Mouse (Mus musculus): ENCODE measurements around the gene Fut2. TPM values are rescaled to one million over a fixed set of nuclear protein-coding genes. Genes with fewer than 3 reads are reported as not detected.

The Fut2 gene
- total and polyA plus RNA-seq, 2 experiments from 2014 or later, result 0.13 TPM; not detected in 1

- DNase-seq, result no peak
- WGBS, result 72% methylated on average over 23 of the region's 23 CpGs
These were observed 35.9 kb downstream of the Fut2 start for GRCm38 (mm10) chr7:45630064-45630907.

GRCm38 (mm10) chr7:45628364-45629294, 37.6 kb downstream of the Fut2 start:
- Histone ChIP-seq H3K4me3 (ENCODE audit: low read depth, low read length) (peak overlapping the region; percentile 42), H3K4me1 (ENCODE audit: insufficient read depth) (no peaks in the 10 kb centered on the region), H3K36me3 (ENCODE audit: insufficient read depth) (peaks cover 4% of the 10 kb centered on the region; the same call in 1 of the 2 replicates), H3K9me3 (ENCODE audit: low read length) (no peaks in the 10 kb centered on the region), H3K9ac (peak overlapping the region; percentile 74), H3K27me3 (ENCODE audit: insufficient read depth, low read length) (no peaks in the 10 kb centered on the region), H3K4me2 (ENCODE audit: low read depth) (peak overlapping the region; percentile 94), H3K27ac (ENCODE audit: low read depth, low read length) (peak overlapping the region; percentile 73)
- DNase-seq (peak; percentile 92), ATAC-seq (peak; percentile 93)
- WGBS, result 2% methylated on average over 100 of the region's 105 CpGs
- peak; percentile 83 for TF ChIP-seq CTCF (IDR thresholded peaks at IDR 0.05; ENCODE audit: low read depth)

More at GRCm38 (mm10) chr7:45630064-45630907, 35.9 kb downstream of the Fut2 start:
- no peak overlapping the region for H3K9ac ChIP-seq
- no peaks in the 10 kb centered on the region for H3K9me3 ChIP-seq (ENCODE audit: low read length)
- no peaks in the 10 kb centered on the region for H3K27me3 ChIP-seq (ENCODE audit: insufficient read depth, low read length)
- H3K27ac ChIP-seq (ENCODE audit: low read depth, low read length), result no peak overlapping the region
- no peak overlapping the region for H3K4me3 ChIP-seq (ENCODE audit: low read depth, low read length)
- no peak for ATAC-seq
- H3K36me3 ChIP-seq (ENCODE audit: insufficient read depth), result peaks cover 9% of the 10 kb centered on the region; the same call in 1 of the 2 replicates
- H3K4me2 ChIP-seq (ENCODE audit: low read depth), result no peak overlapping the region
- no peaks in the 10 kb centered on the region for H3K4me1 ChIP-seq (ENCODE audit: insufficient read depth)
- no peak for TF ChIP-seq CTCF (IDR thresholded peaks at IDR 0.05; ENCODE audit: low read depth)

DNA sequence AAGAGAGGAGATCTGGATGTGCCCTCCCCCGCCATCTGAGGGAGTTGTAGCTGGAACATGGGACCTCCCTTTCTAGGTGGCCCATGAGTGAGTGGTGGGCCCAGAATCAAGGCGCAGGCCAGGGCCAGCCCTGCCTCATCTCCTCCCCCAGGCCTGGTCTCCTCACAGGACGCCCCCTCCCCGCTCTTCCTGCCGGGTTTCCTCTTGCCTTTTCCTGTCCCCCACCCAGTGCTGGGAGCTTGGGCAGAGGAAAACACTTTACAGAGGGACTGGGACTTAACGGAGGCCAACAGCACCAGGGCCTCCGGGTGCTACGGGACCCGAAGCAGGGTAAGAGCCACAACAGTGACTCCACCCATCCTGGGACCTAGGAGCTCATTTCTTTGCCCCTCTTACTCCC, 38.9 kb downstream of the Fut2 start, which contains the start of gene Rasip1:
Rasip1 (plus strand) TSS at position 228 of the 400 bp plus-strand sequence.
- peak within 1 kb of the TSS; percentile 42 for H3K4me3 ChIP-seq (ENCODE audit: low read depth, low read length)
- no peaks in the 10 kb centered on the region for H3K36me3 ChIP-seq (ENCODE audit: insufficient read depth)
- peak within 1 kb of the TSS; percentile 74 for H3K9ac ChIP-seq
- ATAC-seq (no peak), DNase-seq (no peak)
- H3K9me3 ChIP-seq (ENCODE audit: low read length), result no peaks in the 10 kb centered on the region
- peak within 1 kb of the TSS; percentile 73 for H3K27ac ChIP-seq (ENCODE audit: low read depth, low read length)
- no peaks in the 10 kb centered on the region for H3K4me1 ChIP-seq (ENCODE audit: insufficient read depth)
- H3K27me3 ChIP-seq (ENCODE audit: insufficient read depth, low read length), result no peaks in the 10 kb centered on the region
- peak within 1 kb of the TSS; percentile 94 for H3K4me2 ChIP-seq (ENCODE audit: low read depth)
- WGBS, result 85% methylated on average over 9 of the region's 9 CpGs
- TF ChIP-seq CTCF (IDR thresholded peaks at IDR 0.05; ENCODE audit: low read depth), result no peak

DNA sequence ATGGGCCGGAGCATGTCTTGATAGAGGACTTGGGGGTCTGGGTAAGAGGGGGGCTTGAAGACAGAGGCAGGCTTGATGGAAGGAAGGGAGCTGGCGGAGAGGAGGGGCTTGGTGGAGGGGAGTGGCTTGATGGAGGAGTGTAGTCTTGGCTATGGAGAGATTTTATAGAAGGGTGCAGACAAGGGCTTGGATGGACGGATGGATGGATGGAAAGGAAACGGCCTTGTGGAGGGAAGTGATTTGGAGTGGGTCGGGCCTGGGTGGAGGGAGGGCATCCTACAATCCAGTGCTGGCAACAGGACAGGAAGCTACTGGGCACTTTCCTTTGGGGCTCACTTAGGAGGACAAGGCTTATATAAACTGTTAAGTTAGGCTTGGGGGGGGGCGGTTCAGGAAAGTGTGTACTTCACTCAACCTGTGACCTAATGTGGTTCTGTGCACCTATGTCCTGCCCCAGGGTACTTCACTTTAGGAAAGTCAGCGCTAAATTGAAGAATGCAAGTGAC, 39.6 kb downstream of the Fut2 start:
- Histone ChIP-seq H3K9ac (no peak overlapping the region), H3K36me3 (ENCODE audit: insufficient read depth) (no peaks in the 10 kb centered on the region), H3K4me1 (ENCODE audit: insufficient read depth) (no peaks in the 10 kb centered on the region), H3K9me3 (ENCODE audit: low read length) (no peaks in the 10 kb centered on the region), H3K27me3 (ENCODE audit: insufficient read depth, low read length) (no peaks in the 10 kb centered on the region), H3K27ac (ENCODE audit: low read depth, low read length) (no peak overlapping the region), H3K4me2 (ENCODE audit: low read depth) (no peak overlapping the region), H3K4me3 (ENCODE audit: low read depth, low read length) (no peak overlapping the region)
- 91% methylated on average over 7 of the region's 7 CpGs for WGBS
- DNase-seq (no peak), ATAC-seq (no peak)
- TF ChIP-seq CTCF (IDR thresholded peaks at IDR 0.05; ENCODE audit: low read depth), result no peak

DNA sequence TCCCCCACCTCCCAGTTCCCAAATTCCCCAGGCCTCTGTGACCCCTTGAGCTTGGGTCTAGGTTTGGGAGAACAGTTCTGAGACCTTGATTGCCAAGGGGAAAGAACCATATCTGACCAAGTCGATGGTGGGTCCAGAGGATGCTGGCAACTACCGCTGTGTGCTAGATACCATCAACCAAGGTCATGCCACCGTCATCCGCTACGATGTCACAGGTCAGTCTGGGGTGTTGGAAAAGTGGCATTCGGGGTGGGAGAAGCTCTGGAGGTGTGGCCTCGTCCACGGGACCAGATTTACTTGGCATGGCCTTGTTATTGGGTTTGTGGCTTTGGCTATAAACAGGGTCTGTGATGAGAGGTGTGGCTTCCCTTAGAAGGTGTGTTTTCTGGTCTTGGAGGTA, 40.7 kb downstream of the Fut2 start:
- no peak overlapping the region for H3K4me3 ChIP-seq (ENCODE audit: low read depth, low read length)
- WGBS, result 92% methylated on average over 8 of the region's 8 CpGs
- H3K4me1 ChIP-seq (ENCODE audit: insufficient read depth), result no peaks in the 10 kb centered on the region
- ATAC-seq (no peak), DNase-seq (no peak)
- H3K9me3 ChIP-seq (ENCODE audit: low read length), result no peaks in the 10 kb centered on the region
- H3K4me2 ChIP-seq (ENCODE audit: low read depth), result no peak overlapping the region
- TF ChIP-seq CTCF (IDR thresholded peaks at IDR 0.05; ENCODE audit: low read depth), result no peak
- H3K27ac ChIP-seq (ENCODE audit: low read depth, low read length), result no peak overlapping the region
- no peak overlapping the region for H3K9ac ChIP-seq
- no peaks in the 10 kb centered on the region for H3K27me3 ChIP-seq (ENCODE audit: insufficient read depth, low read length)
- H3K36me3 ChIP-seq (ENCODE audit: insufficient read depth), result no peaks in the 10 kb centered on the region

GRCm38 (mm10) chr7:45624718-45625117, 41.5 kb downstream of the Fut2 start:
- 88% methylated on average over 3 of the region's 3 CpGs for WGBS

More at GRCm38 (mm10) chr7:45624718-45625117, 41.5 kb downstream of the Fut2 start:
- Histone ChIP-seq H3K27ac (ENCODE audit: low read depth, low read length) (no peak overlapping the region), H3K4me2 (ENCODE audit: low read depth) (no peak overlapping the region), H3K9ac (no peak overlapping the region), H3K27me3 (ENCODE audit: insufficient read depth, low read length) (no peaks in the 10 kb centered on the region), H3K4me1 (ENCODE audit: insufficient read depth) (no peaks in the 10 kb centered on the region), H3K36me3 (ENCODE audit: insufficient read depth) (no peaks in the 10 kb centered on the region), H3K4me3 (ENCODE audit: low read depth, low read length) (no peak overlapping the region), H3K9me3 (ENCODE audit: low read length) (no peaks in the 10 kb centered on the region)
- no peak for TF ChIP-seq CTCF (IDR thresholded peaks at IDR 0.05; ENCODE audit: low read depth)
- DNase-seq, result no peak
- no peak for ATAC-seq

All from forebrain, postnatal 0 days (tissue).